Mouse (Mus musculus) heart, embryonic 13.5 days (tissue): ENCODE measurements around the gene Pm20d1. TPM values are rescaled to one million over a fixed set of nuclear protein-coding genes. Genes with fewer than 3 reads are reported as not detected.
"Not testable (repeated sequence)": the region's sequence is repeated elsewhere in the genome, so short reads cannot be mapped to it uniquely, and the experiment has no call there.

Source experiments
- ATAC-seq: fragments of 200-750 bp; cut with Nextera tagmentation; 2 replicates; pipeline ENCODE4 v1.8.0; 2017; ENCODE audit warnings: moderate TSS enrichment; ENCODE audit not compliant: insufficient number of reproducible peaks, low FRiP score, low TSS enrichment; ENCODE audit errors: extremely low read depth
- H3K27ac ChIP-seq: fragments of 300-500 bp; sonication (generic); replicated peaks from 2 replicates; pipeline ENCODE4 v1.5.1; 2015; ENCODE audit warnings: moderate library complexity, mild to moderate bottlenecking, inconsistent platforms
- H3K27me3 ChIP-seq: fragments of 300-500 bp; sonication (generic); replicated peaks from 2 replicates; pipeline ENCODE4 v1.6.1; 2015; ENCODE audit warnings: mild to moderate bottlenecking, inconsistent platforms
- H3K36me3 ChIP-seq: fragments of 300-500 bp; sonication (generic); 2 replicates; pipeline ENCODE4 v1.6.1; 2015; ENCODE audit warnings: mild to moderate bottlenecking, inconsistent platforms
- H3K4me1 ChIP-seq: fragments of 300-500 bp; sonication (generic); 2 replicates; pipeline ENCODE4 v1.6.1; 2015; ENCODE audit warnings: inconsistent platforms
- H3K4me2 ChIP-seq: fragments of 300-500 bp; sonication (generic); 2 replicates; pipeline ENCODE4 v1.6.1; 2015; ENCODE audit warnings: inconsistent platforms, mild to moderate bottlenecking, moderate library complexity
- H3K4me3 ChIP-seq: fragments of 300-500 bp; sonication (generic); 2 replicates; pipeline ENCODE4 v1.5.1; 2015; ENCODE audit warnings: moderate library complexity, mild to moderate bottlenecking, inconsistent platforms
- H3K9ac ChIP-seq: fragments of 300-500 bp; sonication (generic); 2 replicates; pipeline ENCODE4 v1.6.1; 2015; ENCODE audit warnings: inconsistent platforms, mild to moderate bottlenecking, moderate library complexity
- H3K9me3 ChIP-seq: fragments of 300-500 bp; sonication (generic); 2 replicates; pipeline ENCODE4 v1.6.1; 2016; ENCODE audit warnings: inconsistent platforms
- WGBS: fragments of 180-500 bp; shearing (Covaris S2); methylation state at CpG from one replicate; pipeline ENCODE4 v1.1.7; 2015; ENCODE audit warnings: mixed read lengths; 5-methylcytosine and 5-hydroxymethylcytosine counted together
- polyA plus RNA-seq: library from polyadenylated mRNA; unstranded; fragments of >200 nt; fragmentation: Nextera tagmentation; extraction: Ambion mirVana; gene quantifications from 2 replicates; pipeline ENCODE4 v1.2.1, GENCODE M21; 2015

Gene Pm20d1
- polyA plus RNA-seq, 1 experiment from 2014 or later = 1.9 TPM

DNA sequence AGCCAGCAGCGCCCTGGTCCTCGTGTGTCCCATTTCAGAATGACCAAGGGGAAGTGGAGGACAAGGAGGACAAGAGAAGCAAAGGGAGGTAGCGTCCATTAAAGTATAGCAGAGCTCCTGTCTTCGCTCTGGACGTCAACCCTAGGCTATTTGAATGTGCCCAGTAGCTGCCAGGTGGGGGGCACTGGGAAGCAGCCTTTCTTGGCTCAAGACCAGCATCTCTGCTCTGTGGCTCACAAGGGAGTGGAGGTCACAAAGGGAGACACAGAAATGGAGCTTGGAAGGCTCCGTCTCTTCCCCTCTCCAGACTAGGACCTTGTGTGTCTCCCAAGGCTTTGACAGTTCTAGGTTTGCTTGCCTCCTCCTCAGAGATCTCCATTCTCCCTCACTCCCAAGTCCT, 19.7 kb downstream of the Pm20d1 start:
- Histone ChIP-seq H3K36me3 (no peaks in the 10 kb centered on the region), H3K4me3 (no peak overlapping the region), H3K9me3 (no peaks in the 10 kb centered on the region), H3K27me3 (0 out of 2 replicates have a peak, but pooled peaks cover 4% of the 10 kb centered on the region), H3K4me2 (no peak overlapping the region), H3K27ac (no peak overlapping the region), H3K4me1 (peaks cover 4% of the 10 kb centered on the region; the same call in 1 of the 2 replicates), H3K9ac (no peak overlapping the region)
- 68% methylated on average over 6 of the region's 6 CpGs for WGBS
- no peak for ATAC-seq

DNA sequence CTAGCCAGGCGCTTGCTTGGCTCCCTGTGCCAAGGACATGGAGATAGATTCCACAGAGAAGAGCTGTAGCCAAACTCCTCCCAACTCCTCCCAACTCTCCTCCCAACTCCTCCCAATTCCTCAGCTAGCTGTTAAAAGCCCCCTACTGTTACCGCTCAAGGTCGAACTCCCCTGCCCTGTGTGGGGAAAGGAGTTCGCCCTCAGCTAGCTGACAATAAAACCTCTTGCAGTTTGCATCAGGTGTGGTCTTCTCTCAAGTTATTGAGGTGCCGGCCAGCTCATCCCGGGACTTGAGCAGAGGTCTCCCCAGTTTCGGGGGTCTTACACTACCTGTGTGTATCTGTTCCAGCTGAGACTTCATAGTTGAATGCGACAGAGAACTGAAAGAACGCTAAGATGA, 23.2 kb downstream of the Pm20d1 start:
- H3K36me3 ChIP-seq, H3K27me3 ChIP-seq, H3K4me2 ChIP-seq, ATAC-seq, H3K4me1 ChIP-seq, H3K4me3 ChIP-seq, H3K9ac ChIP-seq, H3K9me3 ChIP-seq, H3K27ac ChIP-seq: not testable (repeated sequence)
- 70% methylated on average over 9 of the region's 9 CpGs for WGBS

DNA sequence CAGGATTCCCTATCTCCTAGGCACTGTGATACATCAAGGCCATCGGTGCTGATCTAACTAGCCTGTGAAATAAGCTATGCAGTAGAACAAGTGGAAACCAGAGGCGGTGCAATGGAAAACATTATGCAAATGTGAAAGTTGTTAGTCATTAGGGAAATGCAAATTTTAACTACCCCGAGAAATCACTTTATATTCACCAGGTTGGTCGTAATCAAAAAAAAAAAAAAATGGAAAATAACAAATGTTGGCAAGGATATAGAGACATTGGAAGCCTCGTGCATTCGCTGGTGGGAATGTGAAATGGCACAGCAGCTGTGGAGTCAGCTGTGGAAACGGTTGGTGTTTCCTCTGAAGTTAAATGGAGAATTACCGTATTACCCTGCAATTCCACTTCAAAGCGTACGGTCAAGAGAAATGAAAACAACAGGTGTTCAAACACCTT, 23.7 kb downstream of the Pm20d1 start:
- WGBS = 83% methylated on average over 10 of the region's 10 CpGs
- Histone ChIP-seq H3K27ac (no peak overlapping the region), H3K36me3 (no peaks in the 10 kb centered on the region), H3K4me3 (no peak overlapping the region), H3K9ac (no peak overlapping the region), H3K9me3 (no peaks in the 10 kb centered on the region), H3K4me1 (peaks cover 4% of the 10 kb centered on the region; the same call in 1 of the 2 replicates), H3K27me3 (no peaks in the 10 kb centered on the region), H3K4me2 (no peak overlapping the region)
- ATAC-seq = no peak

DNA sequence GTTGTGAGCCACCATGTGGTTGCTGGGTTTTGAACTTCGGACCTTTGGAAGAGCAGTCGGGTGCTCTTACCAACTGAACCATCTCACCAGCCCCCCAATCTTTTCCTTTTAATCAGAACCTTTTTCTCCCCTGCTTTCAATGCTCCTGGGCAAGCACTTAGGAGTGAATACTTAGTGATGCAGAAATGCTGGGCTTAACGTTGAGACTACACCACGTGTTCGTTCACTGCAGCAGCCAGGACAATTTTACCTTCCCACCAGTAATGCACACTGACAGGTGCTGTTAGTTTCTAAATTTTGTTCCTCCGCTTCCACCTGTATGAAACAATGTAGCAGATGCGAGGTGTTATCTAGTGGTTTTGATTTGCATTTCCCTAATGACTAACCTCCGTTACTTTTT, 25.1 kb downstream of the Pm20d1 start:
- no peak for ATAC-seq
- H3K4me1 ChIP-seq = peaks cover 9% of the 10 kb centered on the region
- H3K27me3 ChIP-seq = no peaks in the 10 kb centered on the region
- no peak overlapping the region for H3K27ac ChIP-seq
- 70% methylated on average over 8 of the region's 8 CpGs for WGBS
- no peak overlapping the region for H3K4me2 ChIP-seq
- no peak overlapping the region for H3K4me3 ChIP-seq
- no peaks in the 10 kb centered on the region for H3K9me3 ChIP-seq
- no peak overlapping the region for H3K9ac ChIP-seq
- H3K36me3 ChIP-seq = no peaks in the 10 kb centered on the region

DNA sequence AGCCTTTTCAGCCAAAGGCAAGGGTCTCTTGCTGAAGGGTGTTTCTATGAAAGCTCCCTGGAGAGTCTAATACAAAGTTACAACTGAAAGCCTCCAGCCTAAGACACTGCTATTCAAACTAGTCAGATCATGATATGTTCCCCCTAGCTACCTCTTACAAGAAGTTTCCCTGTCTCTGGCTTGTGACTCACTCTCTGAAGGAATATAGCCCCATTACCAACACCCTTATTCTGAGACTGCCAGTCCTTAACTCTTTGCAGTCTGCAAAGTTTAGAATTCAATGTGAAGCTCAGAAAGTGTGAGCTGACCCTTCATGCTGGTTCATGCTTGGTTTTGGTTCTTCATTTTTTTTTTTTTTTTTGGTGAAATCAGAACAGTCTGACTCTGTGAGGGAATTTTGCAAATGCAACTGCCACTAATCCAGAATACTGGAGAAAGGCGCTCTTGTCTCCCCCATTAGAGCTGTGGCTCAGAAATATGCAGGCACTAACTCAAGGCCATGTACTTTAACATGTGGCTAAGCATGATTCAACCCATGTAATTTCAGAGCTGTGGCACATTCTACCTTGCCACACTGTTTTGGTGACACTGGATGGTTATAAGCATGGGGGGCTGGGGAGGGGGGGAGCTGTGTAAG, 25.8 kb downstream of the Pm20d1 start:
- peaks cover 10% of the 10 kb centered on the region for H3K4me1 ChIP-seq
- H3K9me3 ChIP-seq = no peaks in the 10 kb centered on the region
- H3K4me3 ChIP-seq = no peak overlapping the region
- no peak overlapping the region for H3K4me2 ChIP-seq
- no peaks in the 10 kb centered on the region for H3K36me3 ChIP-seq
- no peak overlapping the region for H3K27ac ChIP-seq
- H3K9ac ChIP-seq = no peak overlapping the region
- no peaks in the 10 kb centered on the region for H3K27me3 ChIP-seq
- ATAC-seq = no peak
- 88% methylated on average over 1 of the region's 1 CpGs for WGBS

DNA sequence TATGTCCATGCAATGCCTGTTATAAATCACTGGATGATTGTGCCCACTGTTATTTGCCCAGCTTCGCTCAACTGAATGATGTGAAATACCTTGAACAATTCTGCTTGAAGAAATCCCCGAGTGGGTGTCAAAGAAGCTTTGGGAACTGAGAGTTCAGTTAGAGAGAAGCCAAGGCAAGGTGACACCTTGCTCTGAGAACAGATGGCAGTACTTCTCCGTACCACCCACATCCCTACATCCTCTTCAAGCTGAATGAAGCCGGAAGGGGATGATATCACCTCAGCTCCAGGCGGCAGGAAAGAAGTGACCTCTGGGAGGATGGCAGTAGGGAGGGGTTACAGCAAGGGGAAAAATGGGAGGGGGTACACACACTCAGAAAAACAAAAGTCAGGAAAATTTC, 26.4 kb downstream of the Pm20d1 start:
- 28% methylated on average over 5 of the region's 5 CpGs for WGBS
- Histone ChIP-seq H3K36me3 (no peaks in the 10 kb centered on the region), H3K4me3 (no peak overlapping the region), H3K27ac (no peak overlapping the region), H3K27me3 (no peaks in the 10 kb centered on the region), H3K4me1 (peaks cover 10% of the 10 kb centered on the region), H3K9me3 (no peaks in the 10 kb centered on the region), H3K9ac (no peak overlapping the region), H3K4me2 (no peak overlapping the region)
- ATAC-seq = no peak

DNA sequence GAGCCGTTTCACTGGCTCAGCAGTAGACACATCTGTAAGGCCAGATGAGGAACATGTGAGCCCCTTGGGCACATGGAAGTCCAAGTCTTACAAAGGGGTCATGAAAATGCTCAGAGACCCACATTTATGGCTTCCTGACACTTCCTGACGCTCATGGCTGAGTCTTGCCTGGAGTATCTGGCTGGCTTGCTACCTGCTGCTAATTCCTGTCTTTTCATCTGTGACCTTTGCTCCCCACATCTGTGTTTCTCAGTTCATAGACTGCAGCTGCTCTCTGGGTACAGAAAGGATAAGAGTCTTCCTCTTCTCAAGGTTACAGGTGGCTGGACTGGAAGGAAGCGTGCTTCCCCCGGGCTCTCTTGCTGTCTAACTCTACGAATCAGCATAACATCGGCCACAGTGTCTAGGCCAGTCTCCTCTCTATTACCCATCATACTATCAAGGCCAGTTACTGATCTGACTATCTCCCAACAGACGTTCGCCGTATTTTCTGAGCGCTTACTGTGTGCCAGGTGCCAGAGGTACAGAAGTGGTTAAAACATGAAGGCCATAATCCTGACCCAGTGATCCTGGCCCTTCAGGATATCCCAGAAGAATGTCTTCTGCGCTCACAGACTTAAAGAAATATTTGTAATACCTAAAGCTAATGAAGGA, 27.5 kb downstream of the Pm20d1 start:
- Histone ChIP-seq H3K9ac (no peak overlapping the region), H3K4me3 (no peak overlapping the region), H3K4me2 (no peak overlapping the region), H3K9me3 (no peaks in the 10 kb centered on the region), H3K27me3 (no peaks in the 10 kb centered on the region), H3K36me3 (no peaks in the 10 kb centered on the region), H3K27ac (no peak overlapping the region), H3K4me1 (peaks cover 20% of the 10 kb centered on the region)
- 86% methylated on average over 11 of the region's 11 CpGs for WGBS
- ATAC-seq = no peak

DNA sequence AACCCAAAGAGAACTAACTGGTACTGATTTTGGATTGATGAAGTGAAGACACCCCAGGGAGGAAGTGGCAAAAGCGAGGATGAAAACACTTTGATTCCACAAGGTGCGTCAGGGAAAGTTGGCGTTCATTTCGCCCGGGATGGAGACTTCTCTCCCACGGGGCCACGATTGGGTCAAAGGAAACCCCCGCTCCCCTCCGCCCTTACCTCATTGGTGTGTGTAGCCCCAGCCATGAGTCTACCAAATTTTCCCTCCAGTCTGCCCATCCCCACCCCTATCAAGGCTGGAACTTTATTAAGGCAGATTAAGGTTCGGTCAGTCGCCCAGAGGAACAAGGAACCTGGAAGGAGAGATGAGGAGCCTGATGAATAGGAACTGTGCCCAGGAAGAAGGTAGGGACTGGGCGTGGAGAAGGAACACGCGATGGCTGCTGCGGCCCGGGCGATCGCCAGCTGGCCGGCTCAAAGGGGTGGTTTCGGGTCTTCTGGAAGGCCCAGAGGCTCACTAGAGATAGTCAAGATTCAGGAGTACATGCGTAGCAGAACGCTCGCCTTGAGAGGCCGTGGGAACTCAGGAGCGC, 30.1 kb downstream of the Pm20d1 start, which contains the start of gene Slc41a1:
Gene Slc41a1 (plus strand): TSS at position 287 of the 580 bp plus-strand sequence.
- peak within 1 kb of the TSS; percentile 85 for H3K4me3 ChIP-seq
- no peaks in the 10 kb centered on the region for H3K27me3 ChIP-seq
- peaks cover 32% of the 10 kb centered on the region for H3K4me1 ChIP-seq
- 1% methylated on average over 23 of the region's 25 CpGs for WGBS
- H3K36me3 ChIP-seq = peaks cover 22% of the 10 kb centered on the region
- peak within 1 kb of the TSS; percentile 92 for H3K9ac ChIP-seq
- H3K27ac ChIP-seq = peak within 1 kb of the TSS; percentile 82
- H3K9me3 ChIP-seq = no peaks in the 10 kb centered on the region
- ATAC-seq = no peak
- peak within 1 kb of the TSS; percentile 81 for H3K4me2 ChIP-seq

DNA sequence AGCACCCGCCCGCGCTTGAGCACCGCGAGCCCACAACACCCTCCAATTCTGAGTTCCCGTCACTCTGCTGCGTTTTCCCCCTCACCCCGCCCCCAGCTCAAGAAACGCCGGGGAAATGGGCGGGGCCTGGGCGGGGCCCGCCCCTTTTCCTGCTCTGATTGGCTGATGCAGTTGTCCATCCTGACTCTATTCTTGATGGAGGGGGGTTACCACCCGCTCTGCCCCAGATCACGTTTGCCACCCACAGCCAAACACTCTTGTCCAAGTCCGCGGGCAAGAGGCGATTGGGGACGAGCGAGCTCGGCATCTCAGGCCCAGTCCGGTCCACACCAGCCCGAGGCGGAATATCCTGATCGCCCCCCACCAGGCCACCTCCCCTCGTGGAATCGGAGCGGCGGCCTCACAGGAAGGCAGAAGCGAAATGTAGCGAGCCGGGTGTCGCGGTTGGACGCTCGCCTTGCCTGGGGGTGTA, 30.6 kb downstream of the Pm20d1 start:
- WGBS = under 1% methylated on average over 36 of the region's 36 CpGs
- Histone ChIP-seq H3K36me3 (peaks cover 25% of the 10 kb centered on the region), H3K27ac (peak overlapping the region; percentile 82), H3K27me3 (no peaks in the 10 kb centered on the region), H3K4me2 (peak overlapping the region; percentile 81), H3K9ac (peak overlapping the region; percentile 92), H3K9me3 (no peaks in the 10 kb centered on the region), H3K4me3 (peak overlapping the region; percentile 85), H3K4me1 (peaks cover 36% of the 10 kb centered on the region)
- ATAC-seq = peak; percentile 90

DNA sequence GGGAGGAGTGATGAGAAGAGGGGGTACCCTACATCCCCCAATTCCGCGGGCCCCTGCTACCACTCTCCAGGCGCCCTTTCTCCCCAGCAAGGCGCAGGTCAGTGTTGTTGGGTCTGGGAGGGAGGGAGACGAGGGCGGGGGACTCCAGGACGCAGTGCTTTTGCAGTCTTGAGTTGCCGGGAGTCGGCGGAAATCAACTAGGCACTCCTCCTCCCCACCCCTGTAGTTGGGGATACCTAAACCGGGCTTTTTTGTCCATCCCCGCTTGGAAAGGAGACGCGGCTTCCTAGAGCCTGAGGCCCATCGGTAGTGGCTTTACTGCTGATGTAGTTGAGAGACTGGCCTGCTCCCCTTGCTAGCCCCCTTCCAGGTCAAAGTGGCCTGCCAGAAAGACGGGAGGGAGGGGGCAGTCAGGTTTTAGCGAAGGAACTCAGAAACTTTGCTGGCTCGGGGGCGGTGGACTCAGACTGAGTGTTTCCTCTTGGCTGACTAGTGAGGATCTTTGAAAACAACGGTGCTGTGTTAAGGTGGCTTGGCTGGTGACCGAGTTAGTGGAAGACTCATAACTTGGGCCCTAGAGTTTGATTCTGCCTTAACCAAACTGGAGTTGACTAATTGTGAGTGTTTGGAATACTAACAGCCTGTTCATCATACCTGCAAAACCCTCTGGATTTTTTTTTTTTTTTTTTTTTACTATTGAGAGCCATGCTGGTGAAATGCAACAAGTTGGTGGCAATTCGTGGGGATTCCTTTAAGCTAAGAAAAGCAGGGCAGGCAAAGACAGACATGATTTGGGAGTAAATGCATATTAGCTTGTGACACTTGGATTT, 31.3 kb downstream of the Pm20d1 start:
- no peaks in the 10 kb centered on the region for H3K27me3 ChIP-seq
- ATAC-seq = peak; percentile 29
- H3K9me3 ChIP-seq = no peaks in the 10 kb centered on the region
- H3K9ac ChIP-seq = peak overlapping the region; percentile 92
- H3K4me2 ChIP-seq = peak overlapping the region; percentile 81
- peak overlapping the region; percentile 85 for H3K4me3 ChIP-seq
- peaks cover 37% of the 10 kb centered on the region for H3K4me1 ChIP-seq
- peak overlapping the region; percentile 82 for H3K27ac ChIP-seq
- 3% methylated on average over 21 of the region's 22 CpGs for WGBS
- H3K36me3 ChIP-seq = peaks cover 29% of the 10 kb centered on the region

DNA sequence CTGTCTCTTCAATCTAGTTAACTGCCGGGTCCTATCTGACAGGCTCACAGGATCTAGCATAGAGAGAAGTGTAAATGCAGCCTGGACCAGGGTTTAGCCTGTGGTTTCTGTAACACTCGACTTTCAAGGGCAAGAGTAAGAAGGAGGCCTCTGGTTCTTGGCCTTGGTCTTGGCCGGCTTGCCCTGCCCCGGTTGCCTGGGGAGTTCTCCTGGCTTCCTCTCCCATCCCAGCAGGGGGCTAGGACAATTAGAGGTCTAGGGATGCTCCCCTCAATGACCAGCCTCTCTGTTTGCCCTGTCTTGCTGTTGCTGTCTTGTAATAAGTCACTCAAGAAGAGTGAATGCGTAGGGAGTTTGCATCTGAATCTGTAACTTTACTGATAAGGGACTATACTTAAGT, 32.1 kb downstream of the Pm20d1 start:
- 38% methylated on average over 5 of the region's 5 CpGs for WGBS
- no peak for ATAC-seq

More for the DNA sequence above, 32.1 kb downstream of the Pm20d1 start:
- no peak overlapping the region for H3K27ac ChIP-seq
- H3K27me3 ChIP-seq = no peaks in the 10 kb centered on the region
- peaks cover 35% of the 10 kb centered on the region for H3K36me3 ChIP-seq
- H3K4me3 ChIP-seq = peak overlapping the region; percentile 85
- no peaks in the 10 kb centered on the region for H3K9me3 ChIP-seq
- peak overlapping the region; percentile 92 for H3K9ac ChIP-seq
- H3K4me2 ChIP-seq = peak overlapping the region; percentile 81
- peaks cover 39% of the 10 kb centered on the region for H3K4me1 ChIP-seq
